Mouse (Mus musculus) limb, embryonic 11.5 days (tissue): ENCODE results near the gene Ahsa1. TPM values are rescaled to one million over a fixed set of nuclear protein-coding genes. Genes with fewer than 3 reads are reported as not detected.
"Not testable (repeated sequence)": the region's sequence is repeated elsewhere in the genome, so short reads cannot be mapped to it uniquely, and the experiment has no call there.

Experiments
- ATAC-seq: fragments of 200-750 bp; cut with Nextera tagmentation; 2 replicates; pipeline ENCODE4 v1.8.0; 2017; ENCODE audit warnings: low read depth; ENCODE audit not compliant: insufficient number of reproducible peaks, low FRiP score, low TSS enrichment
- DNase-seq: peaks from one replicate; pipeline ENCODE4 v3.0.0-alpha.2; 2015; ENCODE audit warnings: low spot score
- H3K27ac ChIP-seq: fragments of 300-500 bp; sonication (generic); replicated peaks from 2 replicates; pipeline ENCODE4 v1.5.1; 2014; ENCODE audit warnings: low read depth, mild to moderate bottlenecking, low read length
- H3K27me3 ChIP-seq: fragments of 300-500 bp; sonication (generic); 2 replicates; pipeline ENCODE4 v1.6.1; 2014; ENCODE audit warnings: mild to moderate bottlenecking, low read length, mixed read lengths; ENCODE audit not compliant: control insufficient read depth, insufficient read depth
- H3K36me3 ChIP-seq: fragments of 300-500 bp; sonication (generic); 2 replicates; pipeline ENCODE4 v1.6.1; 2014; ENCODE audit warnings: mild to moderate bottlenecking, low read length, moderate library complexity, mixed read lengths; ENCODE audit not compliant: control insufficient read depth, insufficient read depth
- H3K4me1 ChIP-seq: fragments of 300-500 bp; sonication (generic); 2 replicates; pipeline ENCODE4 v1.6.1; 2014; ENCODE audit warnings: low read length, mixed read lengths; ENCODE audit not compliant: control insufficient read depth, insufficient read depth
- H3K4me2 ChIP-seq: fragments of 300-500 bp; sonication (generic); 2 replicates; pipeline ENCODE4 v1.6.1; 2014; ENCODE audit warnings: low read depth, mild to moderate bottlenecking, moderate library complexity; ENCODE audit not compliant: severe bottlenecking
- H3K4me3 ChIP-seq: fragments of 300-500 bp; sonication (generic); 2 replicates; pipeline ENCODE4 v1.5.1; 2014; ENCODE audit warnings: low read depth, low read length
- H3K9ac ChIP-seq: fragments of 300-500 bp; sonication (generic); 2 replicates; pipeline ENCODE4 v1.6.1; 2014; ENCODE audit warnings: mild to moderate bottlenecking, low read length
- H3K9me3 ChIP-seq: fragments of 300-500 bp; sonication (generic); 2 replicates; pipeline ENCODE4 v1.6.1; 2016; ENCODE audit warnings: low read length; ENCODE audit not compliant: control insufficient read depth
- WGBS: fragments of 180-500 bp; shearing (Covaris S2); extraction: QIAGEN DNeasy Blood & Tissue Kit; methylation state at CpG from one replicate; pipeline ENCODE4 v1.1.7; 2014; 5-methylcytosine and 5-hydroxymethylcytosine counted together
- polyA plus RNA-seq: library from polyadenylated mRNA; unstranded; fragments of >200 nt; fragmentation: Nextera tagmentation; extraction: Ambion mirVana; gene quantifications from 2 replicates; pipeline ENCODE4 v1.2.1, GENCODE M21; 2014

Ahsa1 gene
- polyA plus RNA-seq, 1 experiment from 2014 or later = 267 TPM

GRCm38 (mm10) chr12:87274853-87275831 lies 8.9 kb downstream of the Ahsa1 start:
- H3K4me2 ChIP-seq = no peak overlapping the region
- peaks cover 21% of the 10 kb centered on the region for H3K36me3 ChIP-seq
- no peak overlapping the region for H3K27ac ChIP-seq
- H3K9me3 ChIP-seq = no peaks in the 10 kb centered on the region
- no peaks in the 10 kb centered on the region for H3K4me1 ChIP-seq
- ATAC-seq (no peak), DNase-seq (no peak)
- H3K27me3 ChIP-seq = no peaks in the 10 kb centered on the region
- H3K4me3 ChIP-seq = no peak overlapping the region
- H3K9ac ChIP-seq = no peak overlapping the region
- WGBS = 87% methylated on average over 9 of the region's 9 CpGs

GRCm38 (mm10) chr12:87277251-87277650 lies 11.0 kb downstream of the Ahsa1 start:
- H3K36me3 ChIP-seq = peaks cover 17% of the 10 kb centered on the region
- H3K27me3 ChIP-seq, H3K4me1 ChIP-seq, H3K27ac ChIP-seq, H3K9me3 ChIP-seq, H3K4me2 ChIP-seq, H3K9ac ChIP-seq, H3K4me3 ChIP-seq, DNase-seq, ATAC-seq: not testable (repeated sequence)
- WGBS = 85% methylated on average over 4 of the region's 4 CpGs

- Histone ChIP-seq H3K4me3 (no peak overlapping the region), H3K27ac (no peak overlapping the region), H3K36me3 (peaks cover 13% of the 10 kb centered on the region), H3K9me3 (no peaks in the 10 kb centered on the region), H3K9ac (no peak overlapping the region), H3K4me1 (no peaks in the 10 kb centered on the region), H3K4me2 (no peak overlapping the region), H3K27me3 (no peaks in the 10 kb centered on the region)
- no peak for DNase-seq
- 23% methylated on average over 6 of the region's 6 CpGs for WGBS
- ATAC-seq = no peak
Observed at GRCm38 (mm10) chr12:87278118-87278730, 11.9 kb downstream of the Ahsa1 start.

GRCm38 (mm10) chr12:87279350-87279749 lies 13.1 kb downstream of the Ahsa1 start:
- no peak for DNase-seq
- Histone ChIP-seq H3K27ac (no peak overlapping the region), H3K36me3 (peaks cover 8% of the 10 kb centered on the region; the same call in 1 of the 2 replicates), H3K9ac (no peak overlapping the region), H3K4me1 (no peaks in the 10 kb centered on the region), H3K27me3 (no peaks in the 10 kb centered on the region), H3K4me3 (no peak overlapping the region), H3K4me2 (no peak overlapping the region), H3K9me3 (no peaks in the 10 kb centered on the region)
- ATAC-seq = no peak
- 49% methylated on average over 3 of the region's 3 CpGs for WGBS

- Histone ChIP-seq H3K36me3 (peaks cover 6% of the 10 kb centered on the region; the same call in 1 of the 2 replicates), H3K27ac (no peak overlapping the region), H3K9ac (no peak overlapping the region), H3K9me3 (no peaks in the 10 kb centered on the region), H3K27me3 (no peaks in the 10 kb centered on the region), H3K4me2 (no peak overlapping the region), H3K4me3 (no peak overlapping the region), H3K4me1 (no peaks in the 10 kb centered on the region)
- DNase-seq (no peak), ATAC-seq (no peak)
- WGBS = 42% methylated on average over 14 of the region's 14 CpGs
Observed at GRCm38 (mm10) chr12:87279879-87280278, 13.6 kb downstream of the Ahsa1 start.

GRCm38 (mm10) chr12:87281766-87282165 lies 15.5 kb downstream of the Ahsa1 start:
- Histone ChIP-seq H3K4me3 (no peak overlapping the region), H3K4me1 (no peaks in the 10 kb centered on the region), H3K27ac (no peak overlapping the region), H3K4me2 (no peak overlapping the region), H3K27me3 (no peaks in the 10 kb centered on the region), H3K9ac (no peak overlapping the region), H3K9me3 (no peaks in the 10 kb centered on the region), H3K36me3 (peaks cover 2% of the 10 kb centered on the region; the same call in 1 of the 2 replicates)
- DNase-seq (no peak), ATAC-seq (no peak)
- 97% methylated on average over 1 of the region's 1 CpGs for WGBS

GRCm38 (mm10) chr12:87282743-87283142 lies 16.5 kb downstream of the Ahsa1 start:
- Histone ChIP-seq H3K9ac (no peak overlapping the region), H3K36me3 (no peaks in the 10 kb centered on the region), H3K27me3 (no peaks in the 10 kb centered on the region), H3K9me3 (no peaks in the 10 kb centered on the region), H3K4me1 (no peaks in the 10 kb centered on the region), H3K4me2 (no peak overlapping the region), H3K4me3 (no peak overlapping the region), H3K27ac (no peak overlapping the region)
- WGBS = 94% methylated on average over 4 of the region's 4 CpGs
- ATAC-seq (no peak), DNase-seq (no peak)

- no peak overlapping the region for H3K27ac ChIP-seq
- H3K9me3 ChIP-seq = no peaks in the 10 kb centered on the region
- no peak overlapping the region for H3K9ac ChIP-seq
- H3K36me3 ChIP-seq = no peaks in the 10 kb centered on the region
- H3K4me1 ChIP-seq = no peaks in the 10 kb centered on the region
- 70% methylated on average over 7 of the region's 7 CpGs for whole genome bisulfite sequencing
- H3K27me3 ChIP-seq = no peaks in the 10 kb centered on the region
- H3K4me3 ChIP-seq = no peak overlapping the region
- no peak for DNase-seq
- ATAC-seq = no peak
- H3K4me2 ChIP-seq = no peak overlapping the region
Observed at GRCm38 (mm10) chr12:87283706-87284105, 17.4 kb downstream of the Ahsa1 start.
